Mouse (Mus musculus) forelimb bud, embryonic 11.5 days (tissue): Measurements from ENCODE around the gene Lrrc4.

Experiments used
- DNase-seq: peaks from one replicate; pipeline ENCODE4 v3.0.0-alpha.2; 2012; ENCODE audit warnings: low read depth, low spot score

The Lrrc4 gene

GRCm38 (mm10) chr6:28854598-28854997 is 23.1 kb upstream of the Lrrc4 start:
- DNase-seq: no peak

- no peak for DNase-seq
Observed at GRCm38 (mm10) chr6:28853654-28854053, 22.1 kb upstream of the Lrrc4 start.

- no peak for DNase-seq
Observed at GRCm38 (mm10) chr6:28853164-28853563, 21.6 kb upstream of the Lrrc4 start.

- DNase-seq: no peak
Observed at GRCm38 (mm10) chr6:28852342-28852741, 20.8 kb upstream of the Lrrc4 start.

- DNase-seq: no peak
Observed at GRCm38 (mm10) chr6:28850326-28850900, 18.9 kb upstream of the Lrrc4 start.

GRCm38 (mm10) chr6:28849317-28849716 is 17.8 kb upstream of the Lrrc4 start:
- DNase-seq: no peak

- DNase-seq: no peak
Observed at GRCm38 (mm10) chr6:28848891-28849290, 17.3 kb upstream of the Lrrc4 start.

GRCm38 (mm10) chr6:28848285-28848794 is 16.8 kb upstream of the Lrrc4 start:
- DNase-seq: no peak

GRCm38 (mm10) chr6:28847616-28848015 is 16.1 kb upstream of the Lrrc4 start:
- DNase-seq: no peak

GRCm38 (mm10) chr6:28845610-28846009 is 14.1 kb upstream of the Lrrc4 start:
- DNase-seq: no peak

GRCm38 (mm10) chr6:28842375-28843276 is 11.1 kb upstream of the Lrrc4 start:
- no peak for DNase-seq

GRCm38 (mm10) chr6:28841569-28841968 is 10.0 kb upstream of the Lrrc4 start:
- DNase-seq: no peak

GRCm38 (mm10) chr6:28836600-28836999 is 5.1 kb upstream of the Lrrc4 start:
- no peak for DNase-seq

- no peak for DNase-seq
Observed at GRCm38 (mm10) chr6:28834046-28834445, 2.5 kb upstream of the Lrrc4 start.

GRCm38 (mm10) chr6:28833380-28833822 is 1.9 kb upstream of the Lrrc4 start:
- no peak for DNase-seq

- no peak for DNase-seq
Observed at GRCm38 (mm10) chr6:28832751-28833291, 1.3 kb upstream of the Lrrc4 start.

GRCm38 (mm10) chr6:28831854-28832750 is 555 bp upstream of the Lrrc4 start:
- DNase-seq: peak; percentile 48

GRCm38 (mm10) chr6:28830306-28830705 is 1.2 kb downstream of the Lrrc4 start:
- no peak for DNase-seq

- no peak for DNase-seq
Observed at GRCm38 (mm10) chr6:28828593-28828992, 3.0 kb downstream of the Lrrc4 start.

- DNase-seq: no peak
Observed at GRCm38 (mm10) chr6:28827565-28827964, 4.0 kb downstream of the Lrrc4 start.

- DNase-seq: no peak
Observed at GRCm38 (mm10) chr6:28826689-28827389, 4.7 kb downstream of the Lrrc4 start.
